Mouse (Mus musculus): ENCODE data around the gene Psat1. TPM values are rescaled to one million over a fixed set of nuclear protein-coding genes. Genes with fewer than 3 reads are reported as not detected.
A peak's percentile ranks its signal among the peaks of the same experiment; 100 is the strongest.

Psat1 gene
- 100 to 1,000 TPM in 1 of 2 experiments, 10 to 100 TPM in 1; 96.4 to 113 TPM for total RNA-seq (2021)
- long read RNA-seq, experiment 1, transcript Psat1-201 (9 exons, 2,617 nt) = major isoform, 153 of 163 reads
- long read RNA-seq, experiment 1, partial matches to known transcripts = 6 of 163 reads
- long read RNA-seq, experiment 1, other reads (novel, unspliced or antisense) = 2 of 163 reads
- long read RNA-seq, experiment 2, transcript Psat1-201 (9 exons, 2,617 nt) = major isoform, 116 of 122 reads
- long read RNA-seq, experiment 2, partial matches to known transcripts = 3 of 122 reads
- long read RNA-seq, experiment 2, other reads (novel, unspliced or antisense) = 1 of 122 reads

GRCm38 (mm10) chr19:15947237-15947636 is at the start of gene Psat1:
TSS of gene Psat1 (minus strand) at chr19:15947337.
- no peak for DNase-seq (ENCODE audit: low spot score in 2 of 2)

- DNase-seq (ENCODE audit: low spot score in 2 of 2) = no peak
These were observed 43.0 kb upstream of the Psat1 start for GRCm38 (mm10) chr19:15990102-15990501.

- no peak for DNase-seq (ENCODE audit: low spot score in 2 of 2)
These were observed 38.1 kb upstream of the Psat1 start for GRCm38 (mm10) chr19:15985172-15985713.

- DNase-seq (ENCODE audit: low spot score in 2 of 2) = peak; percentile 87 to 93
These were observed 37.5 kb upstream of the Psat1 start, which contains the start of gene Cep78 for GRCm38 (mm10) chr19:15984449-15985171. TSS of gene Cep78 (minus strand) at chr19:15984989.

- no peak for DNase-seq (ENCODE audit: low spot score in 2 of 2)
These were observed 36.7 kb upstream of the Psat1 start for GRCm38 (mm10) chr19:15983739-15984344.

- DNase-seq (ENCODE audit: low spot score in 2 of 2) = no peak
These were observed 36.0 kb upstream of the Psat1 start for GRCm38 (mm10) chr19:15982926-15983738.

- peak; percentile 48 to 56 for DNase-seq (ENCODE audit: low spot score in 2 of 2)
These were observed 34.7 kb upstream of the Psat1 start for GRCm38 (mm10) chr19:15981861-15982260.

GRCm38 (mm10) chr19:15973365-15973764 is 26.2 kb upstream of the Psat1 start:
- no peak for DNase-seq (ENCODE audit: low spot score in 2 of 2)

GRCm38 (mm10) chr19:15965082-15965481 is 17.9 kb upstream of the Psat1 start:
- peak; percentile 36 to 43 for DNase-seq (ENCODE audit: low spot score in 2 of 2)

- no peak for DNase-seq (ENCODE audit: low spot score in 2 of 2)
These were observed 17.4 kb upstream of the Psat1 start for GRCm38 (mm10) chr19:15964533-15964932.

- DNase-seq (ENCODE audit: low spot score in 2 of 2) = no peak
These were observed 16.0 kb upstream of the Psat1 start for GRCm38 (mm10) chr19:15963011-15963695.

GRCm38 (mm10) chr19:15962313-15962712 is 15.2 kb upstream of the Psat1 start:
- DNase-seq (ENCODE audit: low spot score in 2 of 2) = no peak

- DNase-seq (ENCODE audit: low spot score in 2 of 2) = no peak
These were observed 3.1 kb upstream of the Psat1 start for GRCm38 (mm10) chr19:15950225-15950624.

GRCm38 (mm10) chr19:15948867-15949266 is 1.7 kb upstream of the Psat1 start:
- DNase-seq (ENCODE audit: low spot score in 2 of 2) = no peak

- no peak for DNase-seq (ENCODE audit: low spot score in 2 of 2)
These were observed 1.3 kb upstream of the Psat1 start for GRCm38 (mm10) chr19:15948426-15948825.

GRCm38 (mm10) chr19:15946663-15947062 is 474 bp downstream of the Psat1 start:
- no peak for DNase-seq (ENCODE audit: low spot score in 2 of 2)

GRCm38 (mm10) chr19:15943117-15943423 is 4.1 kb downstream of the Psat1 start:
- no peak for DNase-seq (ENCODE audit: low spot score in 2 of 2)

- no peak for DNase-seq (ENCODE audit: low spot score in 2 of 2)
These were observed 4.6 kb downstream of the Psat1 start for GRCm38 (mm10) chr19:15942421-15943116.

- DNase-seq (ENCODE audit: low spot score in 2 of 2) = no peak
These were observed 5.7 kb downstream of the Psat1 start for GRCm38 (mm10) chr19:15941399-15941798.

- peak; percentile 43 to 59 for DNase-seq (ENCODE audit: low spot score in 2 of 2)
These were observed 21.5 kb downstream of the Psat1 start for GRCm38 (mm10) chr19:15925719-15926045.

Measured in left cerebral cortex, adult 18-20 months (tissue).